Mouse (Mus musculus): ENCODE measurements at regions not wholly inside any gene's neighbourhood (a gene's known extent, or its start where the extent isn't known, plus 50 kb on each side); places are given as distances from the start of the nearest gene placed in this dataset.
A peak's percentile ranks its signal among the peaks of the same experiment; 100 is the strongest.

DNA sequence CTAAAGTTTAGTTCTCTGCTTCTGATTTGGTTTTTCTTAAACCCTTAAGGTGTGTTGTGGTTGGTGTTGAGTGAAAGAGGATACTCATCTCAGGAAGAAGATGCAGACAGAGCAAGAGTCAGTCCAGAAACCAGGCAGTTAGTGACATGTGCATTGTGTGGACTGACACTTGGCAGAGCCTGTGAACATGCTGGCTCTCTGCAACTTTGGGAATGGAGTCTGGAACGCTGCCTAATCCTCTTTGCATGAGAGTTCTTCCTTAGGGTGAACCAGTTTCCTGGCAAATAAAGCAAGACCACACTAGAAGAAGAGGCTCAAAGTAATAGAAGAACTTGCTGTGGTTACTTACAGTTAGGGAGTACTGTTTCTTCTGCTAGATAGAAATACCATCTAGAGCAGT, 441.7 kb downstream of the Ipmk start:
- H3K9ac ChIP-seq (replicated peaks), result no peak overlapping the region
- WGBS, result 54% methylated on average over 1 of the region's 1 CpGs

GRCm38 (mm10) chr10:71789936-71790335, 442.4 kb downstream of the Ipmk start:
- 88% methylated on average over 1 of the region's 1 CpGs for WGBS
- Histone ChIP-seq H3K27ac (replicated peaks) (no peak overlapping the region), H3K36me3 (no peaks in the 10 kb centered on the region), H3K9me3 (no peaks in the 10 kb centered on the region), H3K4me3 (no peak overlapping the region), H3K4me1 (no peaks in the 10 kb centered on the region), H3K4me2 (replicated peaks) (no peak overlapping the region), H3K9ac (replicated peaks) (no peak overlapping the region), H3K27me3 (no peaks in the 10 kb centered on the region)
- ATAC-seq (replicated peaks), result no peak; the same call in 1 of the 2 replicates

More for the DNA sequence above, 441.7 kb downstream of the Ipmk start:
- H3K36me3 ChIP-seq, result no peaks in the 10 kb centered on the region
- no peaks in the 10 kb centered on the region for H3K4me1 ChIP-seq
- H3K4me3 ChIP-seq, result no peak overlapping the region
- no peaks in the 10 kb centered on the region for H3K27me3 ChIP-seq
- H3K27ac ChIP-seq (replicated peaks), result no peak overlapping the region
- H3K4me2 ChIP-seq (replicated peaks), result no peak overlapping the region
- ATAC-seq (replicated peaks), result no peak
- no peaks in the 10 kb centered on the region for H3K9me3 ChIP-seq

DNA sequence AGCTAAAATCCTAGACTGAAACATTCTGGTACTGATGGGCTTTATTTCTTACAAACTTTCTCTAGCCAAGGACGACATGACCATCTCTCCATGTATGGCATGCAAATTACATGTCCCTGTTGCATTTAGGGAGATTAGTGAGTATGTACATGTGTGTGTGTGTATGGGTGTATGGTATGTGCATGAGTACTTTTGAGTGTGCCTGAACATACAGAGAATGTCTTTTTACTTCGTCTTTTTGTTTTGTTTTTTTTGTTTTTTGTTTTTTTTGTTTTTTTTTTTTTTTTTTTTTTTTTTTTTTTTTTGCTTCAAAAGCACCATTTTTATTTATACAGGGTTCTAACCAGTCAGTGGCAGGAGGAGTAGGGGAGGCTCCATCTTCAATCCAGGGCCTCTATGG, 451.1 kb downstream of the Ipmk start:
- Histone ChIP-seq H3K9ac (replicated peaks) (no peak overlapping the region), H3K27ac (replicated peaks) (no peak overlapping the region), H3K27me3 (no peaks in the 10 kb centered on the region), H3K9me3 (no peaks in the 10 kb centered on the region), H3K4me2 (replicated peaks) (no peak overlapping the region), H3K4me1 (no peaks in the 10 kb centered on the region), H3K4me3 (no peak overlapping the region), H3K36me3 (no peaks in the 10 kb centered on the region)
- ATAC-seq (replicated peaks), result no peak
- 91% methylated on average over 2 of the region's 2 CpGs for WGBS

- WGBS, result 66% methylated on average over 3 of the region's 3 CpGs
- H3K27me3 ChIP-seq, result no peaks in the 10 kb centered on the region
These were observed 454.9 kb downstream of the Ipmk start for GRCm38 (mm10) chr10:71802457-71802856.

GRCm38 (mm10) chr10:71832633-71833032, 485.1 kb downstream of the Ipmk start:
- Histone ChIP-seq H3K27me3 (no peaks in the 10 kb centered on the region), H3K36me3 (no peaks in the 10 kb centered on the region), H3K4me1 (no peaks in the 10 kb centered on the region), H3K9ac (replicated peaks) (no peak overlapping the region), H3K4me3 (no peak overlapping the region), H3K9me3 (no peaks in the 10 kb centered on the region), H3K4me2 (replicated peaks) (no peak overlapping the region), H3K27ac (replicated peaks) (no peak overlapping the region)
- WGBS, result 55% methylated on average over 2 of the region's 2 CpGs
- 0 out of 2 replicates have a peak, but pooled peaks have one; percentile 46 for ATAC-seq (replicated peaks)

More at GRCm38 (mm10) chr10:71802457-71802856, 454.9 kb downstream of the Ipmk start:
- Histone ChIP-seq H3K9ac (replicated peaks) (no peak overlapping the region), H3K4me3 (no peak overlapping the region), H3K36me3 (no peaks in the 10 kb centered on the region), H3K4me1 (no peaks in the 10 kb centered on the region), H3K4me2 (replicated peaks) (no peak overlapping the region), H3K9me3 (no peaks in the 10 kb centered on the region), H3K27ac (replicated peaks) (no peak overlapping the region)
- ATAC-seq (replicated peaks), result no peak

- Histone ChIP-seq H3K27me3 (no peaks in the 10 kb centered on the region), H3K27ac (replicated peaks) (no peak overlapping the region), H3K9me3 (no peaks in the 10 kb centered on the region), H3K4me2 (replicated peaks) (no peak overlapping the region), H3K4me3 (no peak overlapping the region), H3K4me1 (no peaks in the 10 kb centered on the region), H3K36me3 (no peaks in the 10 kb centered on the region), H3K9ac (replicated peaks) (no peak overlapping the region)
- no peak for ATAC-seq (replicated peaks)
- WGBS, result 74% methylated on average over 1 of the region's 1 CpGs
These were observed 487.5 kb downstream of the Ipmk start for GRCm38 (mm10) chr10:71835018-71835417.

DNA sequence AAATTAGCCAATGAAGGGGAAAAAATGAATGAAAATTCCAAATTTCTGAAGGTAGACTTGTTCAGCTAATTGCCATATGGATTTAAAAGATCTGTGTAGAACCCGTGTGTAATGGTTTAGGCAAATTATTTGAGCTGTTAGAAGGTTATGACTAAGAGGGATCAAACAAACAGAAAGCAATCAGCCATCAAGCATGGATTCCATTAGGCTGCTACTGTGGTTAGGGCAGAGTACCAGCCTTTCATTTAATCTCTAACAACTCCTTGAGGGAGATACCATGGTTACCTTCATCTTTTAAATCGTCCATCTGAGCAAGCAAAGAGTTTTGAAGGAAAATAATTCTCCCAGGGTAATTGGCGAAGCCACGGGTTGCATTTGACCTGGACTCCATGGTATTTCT, 509.5 kb downstream of the Ipmk start:
- ATAC-seq (replicated peaks), result peak; percentile 27; the same call in 1 of the 2 replicates
- 31% methylated on average over 4 of the region's 4 CpGs for whole genome bisulfite sequencing

DNA sequence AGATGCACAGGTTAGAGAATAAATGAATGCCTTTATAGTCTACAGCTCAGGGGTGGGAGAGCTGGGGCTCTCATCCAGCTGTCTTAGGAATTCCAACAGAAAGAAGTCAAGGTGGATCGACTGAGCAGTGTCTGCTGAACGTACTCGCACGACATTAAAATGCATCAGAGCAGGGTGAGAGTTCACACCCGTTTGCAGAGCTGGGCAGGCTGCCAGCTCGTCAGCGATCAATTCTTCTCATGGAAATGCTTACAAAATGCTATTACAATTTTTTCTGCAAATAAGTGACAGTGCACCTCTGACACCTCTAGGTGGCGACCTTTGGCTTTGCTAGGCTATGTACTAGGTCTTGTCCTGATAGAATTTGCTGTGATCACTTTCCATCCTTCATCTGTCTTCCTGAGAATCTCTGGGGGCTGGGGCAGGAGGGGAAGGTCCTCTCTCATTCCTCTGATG, 510.0 kb downstream of the Ipmk start:
- H3K36me3 ChIP-seq, result no peaks in the 10 kb centered on the region
- peak overlapping the region; percentile 32 for H3K27ac ChIP-seq (replicated peaks)
- ATAC-seq (replicated peaks), result peak; percentile 97
- 4% methylated on average over 8 of the region's 8 CpGs for WGBS
- no peak overlapping the region for H3K4me3 ChIP-seq
- peak overlapping the region; percentile 32 for H3K4me2 ChIP-seq (replicated peaks)
- peaks cover 8% of the 10 kb centered on the region for H3K4me1 ChIP-seq
- no peaks in the 10 kb centered on the region for H3K9me3 ChIP-seq
- no peaks in the 10 kb centered on the region for H3K27me3 ChIP-seq
- no peak overlapping the region for H3K9ac ChIP-seq (replicated peaks)

More for the DNA sequence above, 509.5 kb downstream of the Ipmk start:
- no peak overlapping the region for H3K9ac ChIP-seq (replicated peaks)
- no peaks in the 10 kb centered on the region for H3K27me3 ChIP-seq
- no peak overlapping the region for H3K4me3 ChIP-seq
- no peak overlapping the region; the same call in 1 of the 2 replicates for H3K4me2 ChIP-seq (replicated peaks)
- peaks cover 8% of the 10 kb centered on the region for H3K4me1 ChIP-seq
- no peaks in the 10 kb centered on the region for H3K9me3 ChIP-seq
- H3K27ac ChIP-seq (replicated peaks), result peak overlapping the region; percentile 32
- no peaks in the 10 kb centered on the region for H3K36me3 ChIP-seq

- H3K9me3 ChIP-seq, result no peaks in the 10 kb centered on the region
- no peak overlapping the region for H3K27ac ChIP-seq (replicated peaks)
- no peaks in the 10 kb centered on the region for H3K36me3 ChIP-seq
- H3K4me2 ChIP-seq (replicated peaks), result no peak overlapping the region
- no peaks in the 10 kb centered on the region for H3K4me1 ChIP-seq
- H3K27me3 ChIP-seq, result no peaks in the 10 kb centered on the region
- H3K4me3 ChIP-seq, result no peak overlapping the region
- H3K9ac ChIP-seq (replicated peaks), result no peak overlapping the region
- 47% methylated on average over 2 of the region's 2 CpGs for WGBS
- ATAC-seq (replicated peaks), result no peak
These were observed 546.2 kb downstream of the Ipmk start for GRCm38 (mm10) chr10:71893726-71894125.

DNA sequence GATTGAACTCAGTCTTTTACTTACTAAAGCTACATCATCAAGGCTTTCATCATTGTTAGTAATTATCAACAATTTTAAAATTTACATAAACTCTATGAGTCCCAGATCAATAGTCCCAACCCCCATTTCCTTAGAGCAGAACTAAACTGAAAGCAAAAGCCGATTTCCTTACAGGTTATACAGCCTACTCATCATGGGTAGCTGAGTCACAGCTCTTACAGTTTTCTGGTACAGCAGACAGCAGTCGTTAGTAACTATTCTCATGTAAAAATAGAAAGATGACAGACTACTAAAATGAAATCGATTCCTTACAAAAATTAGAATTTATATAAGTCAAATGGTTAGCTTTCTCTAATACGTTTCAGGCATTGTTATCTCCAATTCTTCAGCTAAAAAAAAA, 557.5 kb downstream of the Ipmk start:
- no peaks in the 10 kb centered on the region for H3K27me3 ChIP-seq
- no peak overlapping the region for H3K4me2 ChIP-seq (replicated peaks)
- ATAC-seq (replicated peaks), result no peak
- no peak overlapping the region for H3K9ac ChIP-seq (replicated peaks)
- H3K4me1 ChIP-seq, result no peaks in the 10 kb centered on the region
- no peaks in the 10 kb centered on the region for H3K36me3 ChIP-seq
- H3K9me3 ChIP-seq, result no peaks in the 10 kb centered on the region
- WGBS, result 79% methylated on average over 4 of the region's 4 CpGs
- H3K4me3 ChIP-seq, result no peak overlapping the region
- no peak overlapping the region for H3K27ac ChIP-seq (replicated peaks)
